Mouse (Mus musculus) thymus, postnatal 25 days (tissue): Measurements from ENCODE around the gene Atg9a.
"Not testable (repeated sequence)": the region's sequence is repeated elsewhere in the genome, so short reads cannot be mapped to it uniquely, and the experiment has no call there.

ENCODE experiments used
- DNase-seq: peaks from one replicate; pipeline ENCODE4 v3.0.0; 2022

Atg9a gene

DNA sequence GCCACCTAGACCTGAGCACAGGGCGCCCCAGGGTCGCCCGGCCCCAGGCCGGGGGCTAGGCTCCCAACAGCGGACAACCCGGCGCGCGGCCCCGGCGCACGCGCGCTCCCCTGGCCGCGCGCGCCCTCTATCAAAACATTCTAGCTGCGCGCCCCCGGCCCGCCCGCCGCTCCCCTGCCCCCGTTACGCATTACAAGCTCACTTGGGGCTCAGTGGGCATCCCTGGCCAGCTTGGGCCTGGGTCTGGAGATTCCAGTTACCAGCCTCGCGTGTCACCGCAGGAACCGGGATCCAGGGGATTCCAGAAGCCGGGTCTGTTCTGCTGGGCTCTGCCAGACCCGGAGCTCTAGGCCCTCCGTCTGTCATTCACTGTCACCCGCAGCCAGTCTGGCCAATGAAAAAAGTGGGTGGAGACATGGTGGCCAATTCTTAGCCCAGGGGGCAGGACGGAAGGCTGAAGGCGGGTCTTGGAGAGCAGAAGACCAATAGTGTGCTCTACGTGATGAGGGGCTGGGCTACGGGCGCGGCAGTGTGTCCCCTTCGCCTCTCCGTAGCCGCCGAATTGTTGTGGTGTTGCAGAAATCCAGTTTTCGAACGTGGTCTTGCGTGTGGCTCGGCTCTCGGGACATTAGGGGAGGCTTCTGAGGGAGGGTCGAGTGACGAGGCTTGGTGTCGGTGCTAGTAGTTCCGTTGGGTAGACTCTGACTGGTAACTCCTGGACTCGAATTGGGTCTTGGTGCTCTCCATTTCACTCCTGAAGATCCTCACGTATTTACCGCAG is at the start of gene Atg9a, which contains the start of gene Ankzf1:
Gene Atg9a, minus strand, starts transcription at position 575 of the 781 bp plus-strand sequence.
Gene Ankzf1, plus strand, starts transcription at position 530 of the 781 bp plus-strand sequence.
- peak; percentile 92 for DNase-seq

DNA sequence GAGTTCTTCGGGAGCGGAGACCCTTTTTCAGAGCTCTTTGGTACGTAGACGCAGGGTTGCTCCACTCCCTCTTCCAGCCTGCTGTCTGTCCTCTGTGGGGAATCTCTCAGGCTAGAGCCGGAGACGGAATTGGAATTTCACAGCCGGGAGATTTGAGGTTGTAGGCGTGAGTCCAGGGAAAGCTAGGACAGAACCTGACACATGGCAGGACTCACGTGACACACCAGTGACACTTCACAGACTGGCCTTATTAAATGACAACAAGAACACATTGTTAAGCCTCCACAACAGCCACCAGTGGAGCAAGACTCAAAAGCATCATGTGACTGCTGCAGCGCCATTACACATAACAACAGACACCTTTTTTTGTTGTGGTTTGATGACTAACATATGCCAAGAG is 47.6 kb upstream of the Atg9a start:
- no peak for DNase-seq

DNA sequence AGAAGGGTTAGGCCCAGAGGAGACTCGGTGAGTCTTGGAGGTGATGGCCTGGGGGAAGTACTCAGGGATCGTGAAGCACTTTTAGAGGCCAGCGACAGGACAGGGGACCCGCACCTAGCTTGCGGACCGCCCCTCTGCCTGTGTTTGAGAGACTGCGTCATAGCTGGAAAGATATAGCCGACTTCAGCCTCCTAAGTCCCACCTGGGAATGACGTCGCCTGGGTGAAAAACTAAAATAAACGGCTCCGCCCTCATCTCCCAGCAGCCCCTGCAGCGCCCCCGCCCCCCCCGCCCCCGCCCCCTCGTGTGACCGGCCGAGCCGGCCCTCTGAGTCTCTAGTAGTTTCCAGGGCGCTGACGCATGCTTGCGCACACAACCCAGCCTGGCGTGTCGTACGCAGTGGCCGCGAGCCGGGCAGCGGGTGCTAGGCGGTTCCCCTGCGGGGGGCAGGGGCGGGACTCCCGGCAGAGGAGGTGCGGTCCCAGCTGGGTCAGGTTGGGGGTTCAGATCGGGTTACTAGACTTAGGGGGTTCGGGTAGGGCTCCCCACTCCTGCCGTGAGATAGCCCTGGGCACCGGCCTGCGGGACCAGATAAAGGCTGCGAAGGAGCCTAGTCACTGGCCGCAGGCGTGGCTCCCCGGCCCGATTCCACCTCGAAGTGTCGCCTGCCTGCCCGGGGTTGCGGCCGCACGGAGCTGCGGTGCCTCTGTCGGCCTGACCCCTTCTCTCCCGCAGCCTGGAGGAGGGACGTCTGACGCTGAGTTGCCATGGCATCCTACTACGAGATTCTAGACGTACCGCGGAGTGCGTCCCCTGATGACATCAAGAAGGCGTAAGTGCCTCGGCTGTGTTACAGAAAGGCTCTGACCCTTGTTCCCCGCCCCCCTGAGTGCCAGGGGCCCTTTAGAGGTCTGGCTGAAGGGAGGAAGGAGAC is 44.4 kb upstream of the Atg9a start, which contains the start of gene Dnajb2:
Gene Dnajb2, plus strand, starts transcription at position 290 of the 934 bp plus-strand sequence.
- DNase-seq = peak; percentile 65

DNA sequence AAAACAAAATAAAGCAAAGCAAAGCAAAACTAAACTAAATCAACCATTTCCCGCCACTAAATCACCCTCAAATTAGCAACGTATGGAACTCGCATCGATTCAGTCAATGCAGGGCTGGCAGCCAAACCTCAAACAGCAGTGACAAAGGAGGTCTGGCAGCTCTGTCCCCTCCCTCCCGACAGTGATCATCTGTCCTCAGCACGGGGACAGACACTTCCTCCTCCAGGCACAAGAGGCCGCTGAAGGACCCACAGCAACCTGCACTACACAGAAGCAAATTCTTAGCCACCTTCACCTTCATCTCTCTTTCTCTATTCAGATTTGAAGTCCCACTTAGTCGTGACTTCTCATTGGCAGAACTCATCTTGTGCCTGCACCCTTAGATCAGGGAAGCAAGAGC is 42.6 kb upstream of the Atg9a start:
- DNase-seq = peak; percentile 77

DNA sequence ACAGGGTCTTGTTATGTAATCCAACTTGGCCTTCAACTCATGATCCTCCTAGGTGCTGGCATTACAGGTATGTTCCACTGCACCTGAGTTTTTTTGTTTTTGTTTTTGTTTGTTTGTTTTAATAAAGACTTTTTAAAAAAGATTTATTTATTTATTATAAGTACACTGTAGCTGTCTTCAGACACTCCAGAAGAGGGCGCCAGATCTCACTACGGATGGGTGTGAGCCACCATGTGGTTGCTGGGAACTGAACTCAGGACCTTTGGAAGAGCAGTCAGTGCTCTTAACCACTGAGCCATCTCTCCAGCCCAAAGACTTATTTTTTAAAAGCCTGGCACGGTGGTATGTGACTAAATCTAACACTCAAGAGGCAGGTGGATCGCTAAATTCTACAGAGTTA is 40.5 kb upstream of the Atg9a start:
- DNase-seq = not testable (repeated sequence)

DNA sequence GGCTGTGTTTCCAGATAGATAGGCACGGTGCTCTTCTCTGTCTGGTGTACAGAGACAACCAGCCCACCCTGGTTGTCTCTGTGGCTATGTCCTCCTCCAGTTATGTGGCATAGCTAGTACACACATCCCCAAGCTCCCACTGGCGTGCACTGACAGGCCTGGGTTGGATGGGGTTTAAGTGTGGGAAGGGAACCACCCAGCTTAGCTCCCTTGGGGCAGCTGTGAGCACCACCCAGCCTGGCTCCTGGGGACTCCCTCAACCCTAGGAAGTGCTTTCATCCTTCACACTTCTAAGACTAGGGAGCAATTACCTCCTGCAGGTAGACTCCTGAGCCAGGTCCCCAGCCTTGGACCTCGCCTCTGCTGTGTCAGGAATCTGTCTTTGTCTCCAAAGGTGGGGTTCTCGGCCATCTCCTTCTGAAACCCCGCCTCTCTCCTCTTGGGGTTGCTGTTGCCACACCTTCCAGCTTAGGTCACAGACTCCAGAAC is 39.7 kb upstream of the Atg9a start, which contains the start of gene A630095N17Rik:
Gene A630095N17Rik, minus strand, starts transcription at position 439 of the 489 bp plus-strand sequence.
- no peak for DNase-seq

DNA sequence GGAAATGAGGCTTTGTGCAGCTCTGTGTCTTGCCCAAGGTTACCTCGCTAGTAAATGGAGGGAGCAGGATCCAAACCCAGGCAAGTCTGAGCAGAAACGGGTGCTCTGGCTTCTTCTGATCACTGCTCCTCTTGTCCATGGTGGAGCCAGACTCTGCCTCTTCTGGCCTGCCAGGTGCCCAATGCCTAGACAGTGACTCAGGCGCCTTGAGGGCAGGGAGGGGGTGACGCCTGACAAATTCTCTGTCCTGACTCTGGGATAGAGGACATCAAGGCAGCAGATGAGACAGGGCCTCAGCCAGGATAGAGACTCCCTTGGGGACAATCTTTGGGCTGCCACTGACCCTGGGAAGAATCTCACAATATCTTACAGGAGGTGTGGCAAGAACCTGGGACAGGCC is 39.2 kb upstream of the Atg9a start:
- no peak for DNase-seq

DNA sequence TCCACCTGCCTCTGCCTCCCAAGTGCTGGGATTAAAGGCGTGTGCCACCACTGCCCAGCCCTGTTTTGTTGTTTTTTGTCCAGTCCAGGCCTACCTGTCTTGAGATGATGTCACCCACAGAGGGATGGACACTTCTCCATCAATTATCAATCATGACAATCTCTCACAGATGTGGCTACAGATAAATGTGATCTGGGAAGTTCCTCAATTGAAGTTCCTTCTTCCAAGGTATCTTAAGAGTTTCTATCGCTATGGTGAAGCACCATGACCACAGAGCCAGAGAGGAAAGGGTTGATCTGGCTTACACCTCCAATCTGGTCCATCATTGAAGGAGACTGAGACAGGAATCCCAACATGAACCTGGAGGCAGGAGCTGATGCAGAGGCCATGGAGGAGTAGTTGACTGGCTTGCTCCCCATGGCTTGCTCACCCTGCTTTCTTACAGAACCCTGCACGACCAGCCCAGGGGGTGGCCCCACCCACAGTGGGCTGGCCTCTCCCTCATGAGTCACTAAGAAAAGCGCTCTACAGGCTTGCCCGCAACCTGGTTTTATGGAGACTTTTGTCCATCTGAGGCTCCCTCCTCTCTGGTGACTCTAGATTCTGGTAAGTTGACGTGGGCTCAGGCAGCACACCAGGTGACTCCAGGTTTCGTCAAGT is 38.5 kb upstream of the Atg9a start:
- no peak for DNase-seq

DNA sequence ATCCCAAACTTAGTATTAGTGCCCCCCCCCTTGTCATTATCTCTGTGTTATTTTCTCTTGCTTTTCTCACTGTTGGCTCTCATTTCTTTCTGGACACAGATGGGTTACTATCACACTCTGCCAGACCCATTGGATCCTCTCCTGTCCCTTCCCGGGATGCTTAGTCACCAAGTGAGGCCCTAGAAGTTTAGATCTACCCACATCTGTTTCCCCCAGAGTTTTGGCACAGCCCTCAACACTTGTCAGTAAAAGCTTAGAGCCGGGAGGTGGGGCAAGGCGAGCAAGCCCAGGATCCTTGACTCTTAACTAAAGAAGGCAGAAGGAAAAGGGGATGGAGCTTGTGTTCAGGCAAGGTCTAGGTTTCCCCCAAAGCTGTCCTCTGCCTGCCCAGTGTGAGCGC is 37.2 kb upstream of the Atg9a start:
- no peak for DNase-seq

DNA sequence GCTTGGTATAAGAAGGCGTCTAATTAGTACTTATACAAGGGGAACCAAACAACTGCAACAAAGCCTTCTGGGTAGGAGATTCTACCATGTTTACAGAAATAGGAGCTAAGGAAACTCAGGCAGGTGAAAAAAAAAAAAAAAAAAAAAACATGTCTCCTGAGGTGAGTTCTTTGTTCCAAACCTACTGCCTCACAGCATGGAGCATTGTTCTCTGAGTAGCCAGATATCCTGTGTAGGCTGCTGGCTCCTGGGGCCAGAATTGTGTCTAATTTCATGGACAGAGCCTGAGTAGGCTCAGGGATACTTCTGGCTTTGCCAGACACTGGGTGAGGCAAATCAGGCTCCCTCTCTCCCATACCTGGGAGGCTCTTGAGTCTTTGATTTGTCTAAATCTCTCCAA is 35.7 kb upstream of the Atg9a start:
- DNase-seq = no peak

DNA sequence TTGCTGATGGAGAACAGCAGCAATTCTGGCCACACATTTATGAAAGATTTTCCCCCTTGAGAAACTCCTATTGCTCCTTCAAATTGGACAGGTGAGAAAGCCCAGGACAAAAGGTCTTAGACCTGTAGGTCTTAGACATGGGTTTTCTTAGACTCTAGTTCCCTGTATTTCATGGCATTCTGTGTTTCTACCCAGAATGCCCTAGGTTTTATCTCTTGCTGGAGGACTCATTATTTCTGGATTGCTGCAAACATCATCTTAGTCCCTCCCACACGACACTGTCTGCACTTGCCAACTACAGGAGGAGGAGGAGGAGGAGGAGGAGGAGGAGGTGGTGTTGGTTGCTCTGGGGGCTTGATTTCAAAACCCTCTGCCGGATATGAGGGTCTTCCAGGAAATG is 34.1 kb upstream of the Atg9a start:
- no peak for DNase-seq

DNA sequence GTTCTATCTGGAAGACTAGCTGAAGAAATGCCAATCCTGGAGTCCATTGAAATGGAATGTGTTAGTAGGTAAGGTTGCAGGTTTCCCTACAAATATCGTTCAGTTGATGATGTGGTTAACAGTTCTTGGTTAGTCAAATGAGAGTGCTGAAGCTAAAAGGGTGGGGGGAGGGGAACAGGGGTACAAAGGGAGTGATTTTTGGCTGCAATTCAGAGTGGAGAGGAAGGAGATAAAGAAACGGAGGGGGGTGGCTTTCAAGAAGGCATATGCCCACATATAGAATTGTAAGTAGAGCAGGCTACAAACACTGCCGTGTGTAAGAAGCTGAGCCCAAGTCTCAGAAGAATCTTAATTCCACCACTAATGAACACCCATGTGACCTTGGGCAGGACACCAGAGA is 33.5 kb upstream of the Atg9a start:
- DNase-seq = no peak

DNA sequence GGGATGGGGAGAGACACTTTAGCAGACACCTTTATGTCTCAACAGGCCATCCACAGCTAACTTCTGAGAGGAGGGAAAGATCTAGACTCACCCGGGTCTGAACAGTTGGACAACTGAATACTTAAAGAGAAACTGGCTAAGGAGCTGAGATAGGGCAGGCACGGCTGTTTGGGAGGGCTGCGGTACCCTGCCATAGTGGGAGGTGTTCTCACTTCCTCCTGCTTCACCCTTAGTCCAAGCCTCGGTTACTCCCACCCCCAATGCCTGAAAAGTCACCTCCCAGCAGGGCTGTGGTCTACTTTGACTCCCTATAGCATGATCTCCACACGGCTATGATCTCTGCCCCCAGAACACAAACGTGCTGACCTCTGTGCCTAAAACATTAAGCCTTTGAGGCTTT is 31.5 kb upstream of the Atg9a start:
- peak; percentile 51 for DNase-seq

DNA sequence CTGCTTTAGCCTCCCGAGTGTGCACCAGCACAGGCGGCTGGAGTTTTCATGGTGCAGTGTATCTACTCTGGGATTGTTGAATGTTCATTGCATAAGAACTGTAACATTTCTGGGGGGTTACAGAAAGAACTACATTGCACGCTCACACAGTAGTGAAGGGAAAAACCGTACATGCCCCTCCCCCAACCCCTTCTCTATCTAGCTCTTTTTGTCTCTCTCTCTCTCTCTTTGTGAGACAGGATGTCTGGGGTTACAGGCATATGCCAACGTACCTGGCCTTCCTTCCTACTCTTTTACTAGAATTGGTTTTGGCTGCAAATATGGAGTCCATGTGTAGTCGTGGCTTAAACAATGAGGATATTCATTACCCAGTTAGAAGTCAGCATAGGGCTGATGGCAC is 30.9 kb upstream of the Atg9a start:
- DNase-seq = peak; percentile 60

DNA sequence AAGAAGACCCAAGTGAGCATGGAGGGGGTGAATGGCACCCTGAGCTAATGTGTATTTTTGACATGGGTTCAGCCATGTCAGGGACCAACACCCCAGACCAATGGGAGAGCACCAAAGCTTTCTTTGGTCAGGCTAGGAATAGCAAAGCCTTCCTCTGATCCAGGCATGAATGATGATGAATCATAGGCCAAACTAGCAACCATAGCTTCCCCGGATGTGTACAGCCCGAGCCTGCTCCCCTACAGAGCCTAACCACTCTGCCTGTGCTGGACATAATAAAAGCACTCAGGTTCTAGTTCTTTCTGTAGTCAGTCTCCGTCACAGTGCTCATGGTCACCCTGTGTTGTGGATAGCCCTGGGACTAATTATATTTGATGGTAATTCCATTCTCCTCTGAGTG is 29.5 kb upstream of the Atg9a start:
- no peak for DNase-seq

DNA sequence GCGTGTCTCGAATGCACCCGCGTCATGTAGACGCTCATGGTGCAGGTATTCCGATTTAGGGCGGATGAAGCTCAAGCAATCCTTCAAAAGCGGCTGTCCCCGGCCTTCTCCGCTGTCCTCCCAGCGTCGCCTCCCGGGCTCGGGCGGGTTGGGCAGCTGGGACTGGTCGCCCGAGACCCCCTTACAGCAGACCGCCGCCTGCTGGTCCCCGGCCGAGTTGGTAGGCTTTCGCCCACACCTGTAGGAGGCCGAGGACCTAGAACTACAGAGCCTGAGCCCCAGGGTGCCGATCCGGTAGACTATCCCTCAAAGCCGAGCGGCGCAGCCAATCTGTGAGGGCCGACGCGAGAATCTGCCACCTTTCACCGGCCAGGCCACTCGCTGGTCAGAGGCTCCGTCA is 27.5 kb upstream of the Atg9a start, which contains the start of gene Tuba4a:
Gene Tuba4a, minus strand, starts transcription at position 335 of the 400 bp plus-strand sequence.
- no peak for DNase-seq

DNA sequence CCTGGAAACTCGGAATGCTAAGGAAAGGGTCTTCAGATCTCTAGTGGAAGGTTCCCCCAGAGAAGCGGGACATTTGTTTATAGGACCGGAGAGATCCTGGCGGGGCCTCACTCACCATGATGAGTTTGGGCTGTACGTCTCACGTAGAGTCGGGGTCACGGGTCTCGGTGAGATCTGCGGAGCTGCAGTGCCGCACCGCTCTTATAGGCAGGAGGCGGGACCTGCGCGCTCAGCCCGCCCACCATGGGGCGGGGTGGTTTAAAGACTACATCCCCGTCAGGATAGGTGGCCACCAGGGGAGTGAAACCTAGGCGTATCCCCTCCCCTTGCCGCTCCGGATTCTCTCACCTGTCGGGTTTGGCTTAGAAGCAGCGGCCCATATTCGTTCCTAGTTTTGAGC is 27.1 kb upstream of the Atg9a start:
- DNase-seq = peak; percentile 98

DNA sequence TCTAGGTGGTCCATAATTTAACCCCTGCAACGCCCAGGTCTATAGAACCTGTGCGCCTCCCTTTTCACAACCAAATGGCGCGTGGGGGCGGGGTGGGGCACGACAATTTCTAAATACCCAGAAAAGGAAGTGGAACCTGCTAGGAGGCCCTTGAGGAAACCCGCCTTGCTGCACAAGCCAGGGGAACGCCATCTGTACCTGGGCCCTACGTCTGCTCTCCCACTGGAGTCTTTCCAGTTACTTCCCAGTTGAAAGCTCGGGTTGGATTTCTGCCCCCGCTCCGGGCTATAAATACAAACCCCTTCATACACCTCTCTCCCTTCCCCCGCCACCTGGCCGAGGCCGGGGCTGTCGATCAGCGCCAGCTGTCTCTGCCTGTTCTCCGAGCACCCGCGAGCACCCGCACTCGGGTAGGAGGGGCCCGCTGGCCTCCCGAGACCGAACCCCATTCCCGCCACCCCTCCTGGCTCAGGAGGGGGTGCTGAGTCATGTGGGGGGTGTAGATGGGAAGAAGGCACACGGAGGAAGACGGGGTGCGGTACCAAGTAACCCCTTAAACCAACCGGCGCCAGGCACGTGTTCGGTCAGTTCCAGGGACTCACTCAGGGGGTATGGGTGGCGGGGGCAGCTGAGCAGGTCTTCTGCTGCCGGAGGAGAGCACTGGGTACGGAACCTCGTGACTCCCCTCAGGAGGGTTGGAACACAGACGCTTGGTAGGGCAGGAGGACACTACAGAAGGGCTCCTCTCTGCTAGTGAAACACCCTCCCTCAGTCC is 26.4 kb upstream of the Atg9a start:
- peak; percentile 73 for DNase-seq

DNA sequence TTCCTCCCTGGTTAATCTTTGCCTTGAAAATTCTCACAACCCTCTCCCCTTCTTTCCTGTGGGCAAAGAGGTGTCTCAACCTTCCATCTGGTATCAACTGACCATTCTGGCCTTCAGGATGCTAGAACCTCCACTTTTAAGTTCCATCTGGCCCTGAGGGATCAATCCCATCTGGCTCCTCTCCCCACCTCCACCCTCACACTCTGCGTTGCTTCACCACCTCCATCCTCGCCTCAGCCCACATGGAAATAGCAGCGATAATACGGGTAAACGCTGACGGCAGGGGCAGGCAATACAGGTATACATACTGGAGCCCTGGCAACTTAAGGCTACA is 25.9 kb upstream of the Atg9a start:
- DNase-seq = no peak

DNA sequence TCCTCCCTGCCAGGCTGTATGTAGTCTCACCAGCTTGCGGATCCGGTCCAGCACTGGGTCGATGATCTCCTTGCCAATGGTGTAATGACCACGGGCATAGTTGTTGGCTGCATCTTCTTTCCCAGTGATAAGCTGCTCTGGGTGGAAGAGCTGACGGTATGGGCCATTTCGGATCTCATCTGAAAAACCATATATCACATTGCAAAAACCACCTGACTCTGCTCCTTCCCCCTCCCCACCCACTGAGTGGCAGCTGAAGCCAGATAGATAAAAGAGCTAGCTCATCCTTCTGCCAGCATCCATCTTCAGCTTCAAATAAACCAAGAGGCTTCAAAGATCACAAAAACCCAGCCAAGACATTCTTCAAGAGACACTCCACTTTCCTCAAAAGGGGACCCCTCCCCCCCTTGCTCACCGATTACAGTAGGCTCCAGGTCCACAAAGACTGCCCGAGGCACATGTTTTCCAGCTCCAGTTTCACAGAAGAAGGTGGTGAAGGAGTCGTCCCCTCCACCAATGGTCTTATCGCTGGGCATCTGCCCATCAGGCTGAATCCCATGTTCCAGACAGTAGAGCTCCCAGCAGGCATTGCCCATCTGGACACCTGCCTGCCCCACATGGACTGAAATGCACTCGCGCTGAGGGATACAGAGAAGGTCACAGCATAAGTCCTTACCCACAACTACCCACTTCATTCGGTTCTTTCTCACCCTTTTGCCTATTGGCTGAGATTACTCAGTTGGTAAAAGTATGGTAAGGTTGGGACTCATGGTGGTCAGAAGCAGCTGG is 25.0 kb upstream of the Atg9a start:
- DNase-seq = peak; percentile 28

DNA sequence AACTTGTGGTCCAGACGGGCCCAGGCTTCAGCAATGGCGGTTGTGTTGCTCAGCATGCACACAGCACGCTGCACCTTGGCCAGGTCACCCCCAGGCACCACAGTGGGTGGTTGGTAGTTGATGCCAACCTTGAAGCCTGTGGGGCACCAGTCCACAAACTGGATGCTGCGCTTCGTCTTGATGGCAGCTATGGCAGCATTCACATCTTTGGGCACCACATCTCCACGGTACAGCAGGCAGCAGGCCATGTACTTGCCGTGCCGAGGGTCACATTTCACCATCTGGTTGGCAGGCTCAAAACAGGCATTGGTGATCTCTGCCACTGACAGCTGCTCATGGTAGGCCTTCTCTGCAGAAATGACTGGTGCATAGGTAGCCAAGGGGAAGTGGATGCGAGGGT is 23.8 kb upstream of the Atg9a start:
- DNase-seq = no peak
